Mouse (Mus musculus) Muller cell, postnatal 12 days (primary cell): Measurements from ENCODE around the gene Slc7a9.

Experiments used
- DNase-seq: peaks from one replicate; pipeline ENCODE4 v3.0.0-alpha.2; 2015; ENCODE audit errors: inconsistent ontology term

Slc7a9 gene

DNA sequence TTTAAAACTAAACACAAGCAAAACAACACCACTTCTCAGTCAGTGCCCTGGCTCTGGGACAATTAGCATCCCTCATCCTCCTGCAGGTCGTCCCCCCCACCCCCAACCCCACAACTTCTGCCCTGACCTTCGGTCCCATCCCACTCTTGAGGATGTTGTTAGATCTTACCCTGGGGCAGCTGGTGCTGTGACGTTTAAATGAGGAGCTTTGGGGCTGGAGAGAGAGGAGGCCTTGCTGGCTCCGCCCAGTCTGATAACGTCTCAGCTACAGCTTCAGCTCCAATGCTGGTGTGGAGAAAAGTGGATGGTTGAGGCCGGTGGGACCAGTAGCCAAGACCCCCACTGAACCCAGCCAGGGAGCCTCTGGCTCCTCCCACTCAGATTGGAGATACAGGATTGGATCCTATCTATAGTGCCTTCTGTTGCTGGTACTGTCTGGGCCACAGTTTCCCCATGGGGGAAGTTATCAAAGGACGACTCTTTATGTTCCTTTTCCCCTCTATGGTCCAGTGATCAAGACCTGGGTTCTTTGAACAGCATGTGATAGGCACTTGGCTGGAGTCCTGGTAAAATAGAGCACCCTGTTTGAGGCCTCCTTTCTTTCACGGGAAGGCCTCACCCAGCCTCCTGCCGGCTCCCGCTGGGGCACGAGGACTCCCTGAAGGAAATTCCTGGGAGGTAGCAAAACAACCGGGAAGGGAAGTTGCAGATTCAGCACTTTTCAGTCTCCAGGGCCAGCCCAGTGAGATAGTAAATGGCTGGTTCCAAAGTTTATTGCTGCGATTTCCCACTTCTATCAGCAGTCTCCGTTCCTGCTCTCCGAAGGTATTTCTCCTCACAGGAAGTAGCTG, at the start of gene Slc7a9:
Slc7a9 (plus strand) TSS at position 801 of the 851 bp plus-strand sequence.
- DNase-seq: no peak

DNA sequence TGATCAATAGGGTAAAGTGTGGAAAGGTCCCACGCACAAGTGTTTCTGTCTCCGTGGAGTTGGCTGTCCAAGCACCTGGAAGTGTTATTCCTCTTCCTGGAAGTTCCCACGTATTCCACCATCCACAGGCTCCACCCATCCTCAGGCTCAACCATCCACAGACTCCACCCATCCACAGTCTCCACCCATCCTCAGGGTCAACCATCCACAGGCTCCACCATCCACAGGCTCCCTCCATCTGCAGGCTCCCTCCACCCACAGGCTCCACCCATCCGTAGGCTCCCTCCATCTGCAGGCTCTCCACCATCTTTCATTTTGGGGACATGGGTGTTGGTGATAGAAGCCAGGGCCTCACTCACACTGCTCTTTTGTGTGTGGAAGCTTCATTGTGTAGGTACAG, 47.4 kb upstream of the Slc7a9 start:
- no peak for DNase-seq

DNA sequence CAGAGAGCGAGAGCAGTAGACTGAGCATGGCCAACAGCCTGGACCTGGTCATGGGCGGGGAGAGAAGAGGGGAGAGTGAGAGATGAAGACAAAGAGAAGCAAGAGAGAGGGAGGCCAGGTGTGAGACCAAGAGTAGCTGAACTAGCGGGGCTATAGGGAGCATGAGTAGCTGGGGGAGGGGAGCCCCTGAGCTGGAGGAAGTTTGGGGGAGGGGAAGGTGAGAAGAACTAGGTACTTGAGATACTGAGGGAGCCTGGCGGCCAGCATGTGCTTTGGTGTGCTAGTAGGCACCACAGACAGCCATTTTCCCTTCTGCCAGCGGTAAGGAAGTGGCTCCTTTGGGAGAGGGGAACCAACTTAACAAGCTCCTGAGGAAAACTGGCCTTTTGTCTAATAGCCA, 33.4 kb upstream of the Slc7a9 start:
- no peak for DNase-seq

DNA sequence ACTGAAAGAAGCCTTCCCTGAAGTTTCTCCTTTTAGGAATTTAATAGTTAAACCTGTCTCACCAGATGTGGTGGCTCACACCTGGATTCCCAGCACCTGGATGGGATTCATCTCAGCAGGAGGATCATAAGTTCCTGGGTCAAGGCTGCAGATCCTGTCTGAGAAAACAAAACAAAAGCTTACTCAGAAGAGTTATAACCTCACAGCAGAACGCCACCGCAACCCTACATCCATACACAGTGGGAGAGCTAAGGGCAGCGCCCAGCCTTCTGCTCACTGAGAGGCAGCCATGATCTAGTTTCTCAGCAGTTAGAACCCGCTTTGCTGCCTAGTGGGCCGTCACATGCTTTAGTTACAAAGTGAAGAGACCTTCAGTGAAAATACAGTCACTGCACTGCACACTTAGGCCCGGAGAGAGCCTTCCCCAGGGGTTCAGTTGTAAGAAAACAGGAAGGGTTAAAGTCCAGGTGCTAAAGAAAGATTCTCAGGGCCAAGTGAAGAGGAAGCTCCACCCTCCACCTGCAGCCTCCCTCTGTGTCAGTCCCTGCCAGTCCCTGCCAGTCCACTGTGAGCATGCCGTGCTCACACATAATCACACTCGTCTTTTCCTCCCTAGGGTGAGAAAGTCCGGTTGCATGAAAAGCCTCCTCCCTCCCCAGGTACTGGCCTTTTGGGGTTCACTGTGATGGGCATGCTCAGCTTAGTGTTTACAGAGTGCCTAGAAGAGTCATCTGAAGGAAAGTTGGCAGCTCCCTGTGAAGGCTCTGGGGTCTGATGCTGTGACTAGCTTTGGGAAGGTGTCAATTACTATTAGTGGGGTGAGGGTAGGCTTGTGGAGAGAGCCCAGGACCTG, 32.6 kb upstream of the Slc7a9 start:
- no peak for DNase-seq

DNA sequence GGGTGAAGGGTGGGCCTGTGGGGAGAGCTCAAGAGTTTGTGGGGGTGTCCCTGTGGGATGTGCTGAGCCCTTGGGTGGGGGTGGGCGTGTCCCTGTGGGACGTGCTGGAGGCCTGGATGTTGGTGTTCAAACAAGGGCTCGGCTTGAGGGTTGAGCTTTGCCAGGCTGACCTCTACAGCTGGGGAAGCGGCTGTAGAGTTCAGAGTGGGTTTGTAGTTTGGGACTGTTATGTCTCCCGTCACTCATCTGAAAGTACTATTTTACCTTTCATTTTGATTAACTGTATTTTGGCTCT, 32.0 kb upstream of the Slc7a9 start:
- no peak for DNase-seq

DNA sequence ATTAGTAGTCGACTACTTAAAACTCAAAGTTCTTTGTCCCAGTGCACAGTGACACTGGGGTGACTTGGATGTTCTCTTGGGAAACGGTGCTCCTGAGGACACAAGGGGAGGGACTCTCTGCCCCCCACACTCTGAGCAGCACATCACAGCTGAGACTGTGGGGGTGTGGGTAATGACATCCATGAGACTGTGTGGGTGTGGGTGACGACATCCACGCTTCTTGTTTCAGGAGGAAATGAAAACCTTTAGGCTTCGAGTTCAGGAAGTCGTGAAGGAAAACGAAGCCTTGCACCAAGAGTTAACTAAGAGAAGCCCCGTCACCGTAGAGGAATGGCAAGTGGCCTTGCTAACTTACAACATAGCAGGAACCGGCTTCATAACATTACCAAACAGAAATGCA, 25.5 kb upstream of the Slc7a9 start:
- no peak for DNase-seq

DNA sequence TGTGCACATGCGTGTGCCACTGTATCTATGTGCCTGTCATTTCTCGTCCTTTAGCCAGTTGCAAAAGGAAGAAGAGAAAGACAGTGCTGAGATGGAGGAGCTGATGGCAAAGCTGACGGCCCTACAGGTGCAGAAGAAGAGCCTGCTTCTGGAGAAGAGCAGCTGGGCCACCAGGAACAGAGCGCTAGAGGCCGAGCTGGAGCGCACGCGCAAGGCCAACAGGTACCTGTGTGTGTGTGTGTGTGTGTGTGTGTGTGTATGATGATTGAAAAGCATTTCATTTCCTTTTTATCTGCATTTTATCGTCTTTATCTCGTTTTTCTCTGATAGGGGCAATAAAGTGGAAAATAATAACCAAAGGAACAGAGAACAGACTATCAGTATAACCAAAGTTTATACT, 20.4 kb upstream of the Slc7a9 start:
- no peak for DNase-seq

DNA sequence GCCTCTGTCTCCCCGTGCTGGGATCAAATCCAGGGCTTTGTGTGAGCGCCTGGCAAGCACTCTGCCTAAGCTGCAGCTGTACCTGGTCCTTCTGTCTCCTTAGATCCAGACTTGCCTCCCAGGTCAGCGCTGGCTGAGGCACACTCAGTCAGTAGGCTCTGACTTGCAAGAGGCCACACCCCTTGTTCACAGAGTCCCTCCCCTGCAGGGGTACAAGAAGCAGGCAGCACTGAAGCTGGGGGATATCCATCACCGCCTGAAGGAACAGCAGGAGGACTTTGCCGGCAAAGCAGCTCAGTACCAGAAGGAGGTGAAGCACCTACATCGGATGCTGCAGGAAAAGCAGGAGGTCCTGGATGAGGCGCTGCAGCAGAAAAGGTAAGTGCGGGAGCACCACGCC, 13.3 kb upstream of the Slc7a9 start:
- no peak for DNase-seq

DNA sequence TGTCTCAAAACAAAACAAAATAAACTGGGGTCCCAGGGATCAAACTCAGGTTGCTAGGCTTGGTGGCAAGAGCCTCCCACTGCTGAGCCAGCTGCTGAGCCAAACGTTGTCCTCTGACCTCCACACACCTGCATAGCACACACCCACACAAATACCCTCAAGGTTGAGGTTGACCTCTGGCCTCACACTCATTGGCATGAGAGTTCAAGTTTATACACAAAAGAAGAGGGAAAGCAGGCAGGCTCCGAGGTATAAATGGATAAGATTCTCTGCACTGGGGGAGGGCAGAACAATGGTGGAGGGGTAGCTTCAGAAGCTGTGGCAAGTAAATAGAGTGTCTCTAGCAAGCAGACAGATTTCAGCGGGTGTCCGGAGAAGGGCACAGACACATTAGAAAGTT, 1.1 kb upstream of the Slc7a9 start:
- DNase-seq: no peak

DNA sequence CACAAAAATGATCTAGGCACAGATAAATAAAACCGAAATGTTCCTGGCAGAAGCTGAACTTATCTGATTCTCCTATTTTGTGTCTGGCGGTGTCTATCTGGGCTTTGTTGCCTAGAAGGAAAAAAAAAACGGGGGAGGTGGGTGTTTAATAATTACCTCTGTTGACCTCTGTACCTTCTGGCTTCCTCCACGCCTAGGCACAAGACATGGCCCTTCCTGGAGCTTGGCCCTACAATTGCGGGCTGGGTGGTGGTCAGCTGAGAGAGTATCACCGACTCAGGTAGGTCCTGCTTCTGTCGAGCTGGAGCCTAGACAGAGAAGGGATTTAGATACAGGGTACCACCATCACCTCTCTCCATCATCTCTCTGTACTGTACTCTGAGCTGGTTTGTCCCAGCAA, 271 bp downstream of the Slc7a9 start:
- DNase-seq: no peak

DNA sequence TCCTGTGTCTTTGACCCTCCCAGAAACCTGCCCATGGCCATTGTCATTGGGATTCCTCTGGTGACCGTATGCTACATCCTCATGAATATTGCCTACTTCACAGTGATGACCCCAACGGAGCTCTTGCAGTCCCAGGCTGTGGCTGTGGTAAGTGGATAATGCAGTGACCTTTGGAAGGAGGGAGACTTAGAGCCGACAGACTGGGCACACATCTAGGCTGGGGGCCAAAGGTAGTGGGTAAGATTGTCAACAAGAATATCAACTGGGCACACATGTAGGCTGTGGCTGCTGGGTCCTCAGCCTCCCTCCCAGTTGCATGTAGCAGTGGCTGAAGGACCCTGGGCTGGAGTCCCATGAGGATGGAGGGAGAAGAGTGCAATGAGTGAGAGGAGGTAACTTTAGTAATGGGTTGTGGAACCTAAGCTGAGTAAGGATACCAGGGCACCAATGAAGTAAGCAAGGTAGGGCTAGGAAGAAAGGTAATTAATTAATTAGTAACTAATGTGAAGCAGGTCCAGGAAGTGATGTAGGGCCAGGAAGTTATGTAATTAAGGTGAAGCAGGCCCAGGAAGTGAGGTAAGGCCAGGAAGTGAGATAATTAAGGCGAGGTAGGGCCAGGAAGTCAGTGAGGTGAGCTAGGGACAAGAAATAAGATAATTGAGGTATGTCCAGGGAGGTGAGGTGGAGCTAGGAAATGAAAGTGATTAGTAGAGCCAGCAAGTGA, 7.7 kb downstream of the Slc7a9 start:
- DNase-seq: no peak

DNA sequence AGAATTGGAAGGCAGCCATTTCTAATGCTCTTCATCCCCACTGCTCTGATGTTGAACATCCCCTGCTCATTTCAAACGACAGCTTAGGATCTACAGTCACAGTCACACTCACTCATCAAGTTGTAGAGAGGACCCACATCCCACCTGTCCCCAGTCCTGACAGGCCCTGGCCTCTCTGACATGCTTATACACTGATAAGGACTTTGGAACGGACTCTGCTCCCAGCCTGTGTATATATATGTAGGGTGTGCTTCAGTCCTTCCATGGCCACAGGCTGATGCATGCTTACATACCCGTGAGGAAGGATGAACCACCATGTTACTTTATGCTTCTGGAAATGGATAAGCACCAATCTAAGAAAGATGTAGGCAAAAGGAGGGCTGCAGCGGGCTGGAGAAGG, 12.4 kb downstream of the Slc7a9 start:
- no peak for DNase-seq

DNA sequence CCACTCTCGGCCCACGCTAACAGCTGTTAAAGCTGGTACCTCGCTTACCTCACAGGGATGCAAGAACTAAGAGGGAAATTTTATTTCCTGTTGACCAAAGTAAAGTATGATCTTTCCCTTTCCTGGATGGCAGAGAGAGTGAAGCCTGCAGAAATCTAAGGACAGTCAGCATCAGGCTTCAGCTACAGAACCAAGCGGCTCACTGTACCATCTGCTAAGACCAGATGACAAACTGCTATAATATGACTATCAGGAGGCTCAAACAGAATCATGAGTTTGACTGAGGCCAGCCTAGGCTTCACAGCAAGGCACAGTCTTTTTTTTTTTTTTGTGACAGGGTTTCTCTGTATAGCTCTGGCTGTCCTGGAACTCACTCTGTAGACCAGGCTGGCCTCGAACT, 16.4 kb downstream of the Slc7a9 start:
- DNase-seq: no peak

DNA sequence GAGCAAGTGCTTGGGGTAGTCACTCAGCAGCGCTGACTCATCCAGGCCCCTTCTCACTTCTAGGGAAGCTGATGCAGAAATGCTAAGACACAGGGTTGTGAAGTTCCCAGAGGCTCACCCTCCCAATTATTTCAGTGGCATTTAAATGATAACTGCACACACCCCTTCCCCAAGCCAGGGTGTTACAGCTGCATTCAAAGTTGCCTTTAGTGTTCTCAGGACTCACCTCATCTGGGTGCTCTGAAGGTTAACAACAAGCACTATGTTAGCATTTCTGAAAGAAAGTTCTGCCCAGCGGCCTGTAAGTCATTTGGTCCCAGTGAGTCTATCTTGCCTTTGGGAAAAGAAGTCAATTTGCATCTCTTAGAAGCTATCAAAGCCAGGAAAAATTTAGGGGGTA, 19.3 kb downstream of the Slc7a9 start:
- no peak for DNase-seq

DNA sequence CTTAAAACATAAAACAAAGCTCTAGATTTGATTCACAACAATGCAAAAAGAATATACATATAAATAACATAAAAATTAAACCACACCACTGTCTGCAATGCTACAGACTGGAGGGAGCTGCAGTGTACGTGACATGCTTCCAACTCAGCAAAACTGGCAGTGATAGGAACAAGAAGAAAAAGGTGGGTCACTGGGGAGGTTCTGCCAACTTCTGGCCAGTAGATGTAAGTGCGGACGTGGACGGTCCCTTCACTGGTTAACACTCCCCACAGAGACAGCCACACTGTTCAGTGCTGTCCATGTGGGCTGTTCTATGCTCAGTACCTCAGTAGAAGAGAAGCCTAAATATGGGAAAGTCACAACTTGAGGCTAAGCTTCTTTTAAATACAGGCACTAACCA, 22.2 kb downstream of the Slc7a9 start:
- no peak for DNase-seq

DNA sequence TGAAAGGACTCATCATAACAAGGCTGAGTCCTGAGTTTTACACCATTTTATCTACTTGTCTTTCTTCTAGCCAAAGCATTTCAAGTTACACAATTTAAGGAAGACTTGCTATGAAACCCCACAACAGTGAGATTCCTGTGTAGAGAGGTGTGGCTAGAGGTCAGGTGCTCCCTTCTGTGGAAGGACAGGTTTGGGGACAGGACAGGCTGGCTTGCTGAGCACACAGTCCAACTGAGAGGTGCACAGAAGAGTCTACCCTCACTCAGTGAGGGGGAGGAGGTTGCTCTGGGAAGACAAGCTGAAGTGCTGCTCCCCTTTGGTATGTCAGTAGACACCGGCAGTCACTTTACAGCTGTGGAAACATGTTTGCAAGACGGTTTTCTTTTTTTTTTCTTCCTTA, 27.9 kb downstream of the Slc7a9 start:
- no peak for DNase-seq

DNA sequence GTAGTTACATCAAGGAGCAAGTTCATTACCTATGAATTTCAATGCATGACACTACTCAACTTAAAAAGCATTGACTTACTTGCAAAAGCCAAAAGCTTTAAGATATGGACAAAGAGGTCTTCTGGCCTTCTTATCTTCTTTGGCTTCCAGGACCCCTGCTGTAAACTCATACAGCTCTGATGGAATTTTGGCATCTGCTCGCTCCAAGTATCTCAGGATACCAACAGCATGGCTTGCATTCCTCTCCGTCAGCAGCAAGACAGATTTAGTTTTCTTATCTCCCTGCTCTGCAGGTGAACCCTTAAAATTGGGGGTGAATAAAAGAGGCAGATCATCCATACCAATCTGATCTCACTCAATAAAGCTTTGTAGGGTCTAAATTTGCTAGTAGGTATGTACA, 36.5 kb downstream of the Slc7a9 start:
- no peak for DNase-seq

DNA sequence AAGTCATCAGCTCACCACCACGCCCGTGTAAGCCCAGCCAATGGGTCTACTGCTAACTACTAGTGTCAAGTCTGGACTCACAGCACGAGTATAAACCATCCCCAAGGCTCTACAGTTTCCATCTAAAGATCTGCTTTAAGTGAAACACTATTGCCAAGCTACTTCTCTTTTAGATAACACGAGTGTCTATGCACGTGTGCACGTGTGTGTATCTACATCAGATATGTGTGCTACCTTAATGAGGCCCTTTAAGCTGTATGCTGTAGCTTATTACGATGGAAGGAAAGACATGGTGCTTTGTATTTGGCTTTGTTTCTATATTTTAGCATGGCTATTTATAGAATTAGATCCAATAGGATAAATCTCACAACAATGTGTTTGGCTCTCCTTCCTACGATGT, 38.0 kb downstream of the Slc7a9 start:
- DNase-seq: no peak

DNA sequence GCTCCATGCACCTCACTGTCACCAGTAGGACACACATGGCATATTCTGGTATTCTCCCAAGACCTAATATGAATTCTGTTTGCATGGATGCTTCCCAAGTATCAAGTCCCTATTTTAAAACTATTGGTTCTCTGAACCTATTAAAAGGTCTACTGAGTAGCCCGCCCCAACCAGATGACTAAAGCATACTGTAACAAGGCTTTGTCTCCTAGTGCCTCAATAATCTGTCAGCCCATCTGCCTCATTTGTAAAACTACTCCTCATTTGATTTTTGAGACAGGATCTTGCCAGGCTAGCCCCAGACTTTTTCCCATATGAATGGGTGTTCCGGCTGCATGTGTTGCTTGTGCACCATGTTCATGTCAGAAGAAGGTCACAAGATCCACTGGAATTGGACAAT, 41.6 kb downstream of the Slc7a9 start:
- DNase-seq: no peak

DNA sequence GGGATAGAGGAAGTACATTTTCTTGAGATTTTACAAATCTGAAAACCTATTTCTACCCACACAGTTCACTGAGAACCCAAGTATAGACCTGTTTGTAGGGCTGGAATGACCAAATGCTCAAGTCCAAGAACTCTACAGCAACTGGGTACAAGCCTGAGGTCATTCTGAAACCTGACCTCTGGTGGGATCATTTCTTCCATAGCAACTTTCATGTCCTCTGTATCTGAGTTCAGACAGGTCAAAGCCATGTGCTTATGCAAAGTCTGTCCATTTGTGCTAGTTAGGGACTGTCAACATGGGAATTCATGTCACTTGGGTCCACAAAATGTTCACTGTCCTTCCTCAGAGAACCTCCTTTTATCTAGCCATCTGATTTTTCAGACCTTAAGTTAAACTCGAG, 42.4 kb downstream of the Slc7a9 start:
- DNase-seq: no peak

DNA sequence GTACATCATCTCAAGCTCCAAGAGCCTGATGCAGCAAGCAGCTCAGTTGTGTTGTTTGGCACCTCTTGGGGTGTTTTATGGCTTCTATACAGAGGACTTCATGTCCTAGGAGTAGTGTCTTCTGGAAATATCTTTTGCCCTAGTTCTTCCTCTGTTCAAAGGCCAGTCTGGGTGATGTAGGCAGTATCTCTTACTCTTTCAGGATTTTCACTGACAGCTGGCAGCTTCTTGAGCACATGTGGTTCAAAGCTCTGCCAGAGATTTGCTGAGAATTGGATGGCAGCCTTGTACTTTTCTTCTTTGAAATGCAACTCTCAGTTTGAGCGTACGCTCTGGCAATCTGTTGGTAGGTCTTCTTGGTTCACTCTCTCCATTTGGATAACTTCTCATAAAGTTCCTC, 48.9 kb downstream of the Slc7a9 start:
- no peak for DNase-seq

DNA sequence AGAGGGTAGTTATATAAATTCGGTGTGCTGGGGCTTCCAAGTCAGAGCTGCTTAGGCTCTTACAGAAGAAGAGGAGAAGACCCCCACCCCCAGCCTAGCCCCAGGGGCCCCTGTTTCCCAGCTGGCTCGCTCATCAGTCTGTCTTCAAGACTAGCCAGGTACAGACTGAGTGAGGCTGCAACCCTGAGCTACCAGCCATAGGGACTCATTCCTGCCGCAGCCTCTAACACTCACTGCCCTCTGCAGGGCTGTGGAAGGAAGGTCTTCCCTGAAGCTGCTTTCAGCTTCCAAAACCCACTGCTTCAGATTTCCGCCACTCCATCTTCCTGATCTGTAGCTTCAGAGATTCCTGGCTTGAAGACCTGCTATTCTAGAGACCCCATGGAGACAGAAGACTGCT, 53.4 kb downstream of the Slc7a9 start:
- DNase-seq: no peak
